Mouse (Mus musculus) activated CD4-positive, CD25-positive, alpha-beta regulatory T cell, adult 4 months (primary cell): ENCODE measurements around the gene Fn3k. TPM values are rescaled to one million over a fixed set of nuclear protein-coding genes. Genes with fewer than 3 reads are reported as not detected.

ENCODE experiments used
- ATAC-seq: one replicate; pipeline ENCODE4 v1.8.0; 2017
- polyA plus RNA-seq, 2 experiments: library from polyadenylated mRNA; unstranded; fragments of 100-300 nt; shearing (Covaris generic); gene quantifications; one replicate each; pipeline ENCODE4 v1.2.1; 2017

The Fn3k gene
- polyA plus RNA-seq, 2 experiments from 2014 or later = 0.23 TPM; not detected in 1

- no peak for ATAC-seq
Measured at GRCm38 (mm10) chr11:121457874-121458273, 23.2 kb downstream of the Fn3k start.

- ATAC-seq = no peak
Measured at GRCm38 (mm10) chr11:121467408-121467807, 32.7 kb downstream of the Fn3k start.

- ATAC-seq = no peak
Measured at GRCm38 (mm10) chr11:121474831-121475230, 40.1 kb downstream of the Fn3k start.

DNA sequence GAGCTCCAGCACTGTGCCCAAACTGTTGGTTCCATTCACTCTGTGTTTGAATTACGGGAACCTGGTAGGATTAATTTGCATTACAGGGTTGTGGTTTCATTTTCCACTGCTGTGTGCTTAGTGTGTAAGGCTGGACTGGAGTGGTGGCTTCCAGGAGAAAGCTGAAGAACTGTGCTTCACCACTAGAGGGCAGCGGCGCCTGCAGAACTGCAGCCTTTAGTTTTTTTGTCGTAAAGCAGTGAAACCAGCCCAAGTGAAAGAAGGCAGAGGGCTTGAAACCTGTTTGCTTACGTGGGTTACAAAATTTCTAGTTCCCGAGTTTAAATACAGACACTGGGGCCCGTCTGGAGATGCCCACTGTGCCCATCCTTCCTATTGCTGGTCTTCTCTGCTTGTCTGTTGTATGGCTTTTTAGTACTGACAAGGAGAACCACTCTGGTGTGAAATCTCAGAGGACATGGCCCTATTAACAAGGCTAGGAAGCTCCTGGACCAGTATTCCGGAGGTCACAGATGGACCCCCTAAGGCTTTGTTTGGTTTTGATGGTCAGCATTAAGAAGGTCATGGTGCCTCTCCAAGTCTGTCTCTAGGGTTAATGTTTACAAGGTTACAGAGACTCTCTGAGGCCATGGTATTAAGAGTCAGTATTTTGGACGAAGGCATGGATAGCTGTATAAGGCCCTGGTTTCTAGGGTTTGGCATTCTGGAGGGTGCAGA lies 41.1 kb downstream of the Fn3k start:
- peak; percentile 81 for ATAC-seq

GRCm38 (mm10) chr11:121479476-121480203 lies 44.9 kb downstream of the Fn3k start:
- no peak for ATAC-seq

DNA sequence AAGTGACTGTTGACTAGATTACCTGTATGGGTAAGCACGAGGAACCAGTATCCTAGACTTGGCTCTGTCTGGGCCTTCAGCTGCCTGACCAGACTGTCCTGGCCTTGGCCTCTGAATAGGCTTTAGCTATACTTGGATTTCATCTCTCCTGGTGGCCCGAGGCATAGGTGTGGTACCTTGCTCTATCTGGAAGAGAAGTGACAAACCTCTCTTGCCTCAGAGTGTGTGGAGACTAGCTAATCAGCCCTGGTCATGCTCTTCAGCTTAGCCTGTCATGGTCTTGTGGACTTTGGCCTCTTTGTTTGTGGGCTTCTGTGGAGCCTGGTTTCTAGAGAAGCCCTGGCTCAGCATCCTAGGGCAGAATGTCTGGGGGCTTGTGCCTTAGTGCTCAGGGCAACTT lies 46.4 kb downstream of the Fn3k start:
- no peak for ATAC-seq

- no peak for ATAC-seq
Measured at GRCm38 (mm10) chr11:121485882-121486281, 51.2 kb downstream of the Fn3k start.

DNA sequence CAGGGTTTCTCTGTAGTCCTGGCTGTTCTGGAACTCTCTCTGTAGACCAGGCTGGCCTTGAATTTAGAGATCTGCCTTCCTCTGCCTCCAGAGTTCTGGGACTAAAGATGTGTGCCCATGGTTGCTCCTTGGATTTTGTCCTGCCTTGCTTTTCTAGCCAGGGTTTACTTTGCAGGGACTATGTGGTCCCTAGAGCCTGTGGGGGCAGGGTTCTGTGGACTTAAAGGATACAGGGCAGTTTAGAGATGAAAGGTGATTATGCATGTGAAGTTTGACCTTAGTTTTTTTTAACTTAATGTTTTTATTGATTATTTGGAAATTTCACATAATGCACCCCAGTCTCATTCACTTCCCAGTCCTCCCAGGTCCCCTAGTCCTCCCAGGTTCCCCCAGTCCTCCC lies 55.9 kb downstream of the Fn3k start:
- ATAC-seq = no peak

Other genes starting within 250 kb of the Fn3k start
- gene Hexdc, start 230.5 kb upstream of the Fn3k start, polyA plus RNA-seq = 1 to 10 TPM; 1.5 to 2.1 TPM
- gene Ogfod3, start 230.2 kb upstream of the Fn3k start, polyA plus RNA-seq = 1 to 10 TPM; 4.4 to 4.7 TPM
- gene Cybc1, start 205.6 kb upstream of the Fn3k start, polyA plus RNA-seq = 10 to 100 TPM; 66.8 to 78.7 TPM
- gene Narf, start 197.7 kb upstream of the Fn3k start, polyA plus RNA-seq = 10 to 100 TPM; 20.6 to 33.3 TPM
- 1 to 10 TPM; 5.3 to 6.3 TPM for gene Foxk2, start 174.9 kb upstream of the Fn3k start, polyA plus RNA-seq
- gene Wdr45b, start 80.5 kb upstream of the Fn3k start, polyA plus RNA-seq = 10 to 100 TPM; 22.2 to 25.7 TPM
- gene Rab40b, start 46.7 kb upstream of the Fn3k start, polyA plus RNA-seq = not detected
- gene Fn3krp, start 13.5 kb upstream of the Fn3k start, polyA plus RNA-seq = 1 to 10 TPM; 6.3 to 9.8 TPM
- 10 to 100 TPM; 24.3 to 26.2 TPM for gene Tbcd, start 17.0 kb downstream of the Fn3k start, polyA plus RNA-seq
- under 1 TPM; 0.70 to 0.97 TPM for gene Zfp750, start 84.4 kb downstream of the Fn3k start, polyA plus RNA-seq
- 10 to 100 TPM in 1 of 2 experiments, 1 to 10 TPM in 1; 8.4 to 11.3 TPM for gene B3gntl1, start 238.2 kb downstream of the Fn3k start, polyA plus RNA-seq